Mouse (Mus musculus) central nervous system, embryonic 18 days (tissue): ENCODE data around the gene Epha5. TPM values are rescaled to one million over a fixed set of nuclear protein-coding genes. Genes with fewer than 3 reads are reported as not detected.

Experiments
- polyA plus RNA-seq: library from polyadenylated mRNA; depleted of rRNA; stranded (reverse); fragments of >200 nt; gene quantifications from 2 replicates; pipeline ENCODE4 v1.2.3, GENCODE M21; 2012; rRNA removed

Epha5 gene
- 56.2 and 58.6 TPM in 2 replicates for polyA plus RNA-seq

DNA sequence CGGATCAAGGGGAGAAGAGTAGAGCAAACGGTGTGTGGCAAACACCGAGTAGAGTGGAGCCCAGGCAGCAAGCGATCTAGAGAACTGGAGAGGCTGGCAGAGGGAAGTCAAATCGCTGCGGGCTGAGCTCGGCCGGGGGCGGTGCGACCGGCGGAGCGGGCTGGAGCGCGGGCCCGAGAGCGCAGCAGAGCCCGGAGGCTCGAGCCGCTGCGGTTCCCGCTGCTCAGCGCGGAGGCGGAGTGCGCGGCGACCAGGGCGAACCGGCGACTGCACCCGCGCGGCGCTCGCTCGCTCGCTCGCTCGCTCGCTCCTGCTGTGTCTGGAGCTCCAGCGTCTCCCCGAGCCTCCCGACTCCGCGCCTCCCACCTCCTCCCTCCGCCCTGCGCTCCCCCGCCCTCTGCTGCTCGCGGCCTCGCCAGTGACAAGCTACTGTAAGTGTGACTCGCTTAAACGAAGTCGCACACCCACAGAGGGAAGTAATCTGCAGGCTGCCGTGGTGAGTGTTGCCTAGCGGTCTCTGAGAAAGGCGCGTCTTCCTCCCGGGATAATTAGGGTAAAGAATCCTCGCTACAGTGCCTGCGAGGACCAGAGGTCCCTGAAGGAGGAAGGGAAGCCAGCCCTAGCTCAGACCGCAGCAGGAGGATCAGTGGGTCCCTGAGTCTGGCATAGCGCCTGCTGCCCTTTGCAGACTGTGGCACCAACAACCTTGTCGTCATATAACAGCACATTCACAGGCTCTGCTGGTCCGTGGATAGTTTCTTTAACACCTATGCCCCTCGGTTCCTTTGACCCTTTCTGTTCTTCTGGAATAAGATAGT lies at the start of gene Epha5:
TSS of gene Epha5 (minus strand) at position 321 of the 818 bp plus-strand sequence.

